Mouse (Mus musculus): ENCODE data around the gene Gm26920. TPM values are rescaled to one million over a fixed set of nuclear protein-coding genes. Genes with fewer than 3 reads are reported as not detected.

Gm26920 gene
- polyA plus RNA-seq, 1 experiment from 2014 or later = 1.9 TPM

DNA sequence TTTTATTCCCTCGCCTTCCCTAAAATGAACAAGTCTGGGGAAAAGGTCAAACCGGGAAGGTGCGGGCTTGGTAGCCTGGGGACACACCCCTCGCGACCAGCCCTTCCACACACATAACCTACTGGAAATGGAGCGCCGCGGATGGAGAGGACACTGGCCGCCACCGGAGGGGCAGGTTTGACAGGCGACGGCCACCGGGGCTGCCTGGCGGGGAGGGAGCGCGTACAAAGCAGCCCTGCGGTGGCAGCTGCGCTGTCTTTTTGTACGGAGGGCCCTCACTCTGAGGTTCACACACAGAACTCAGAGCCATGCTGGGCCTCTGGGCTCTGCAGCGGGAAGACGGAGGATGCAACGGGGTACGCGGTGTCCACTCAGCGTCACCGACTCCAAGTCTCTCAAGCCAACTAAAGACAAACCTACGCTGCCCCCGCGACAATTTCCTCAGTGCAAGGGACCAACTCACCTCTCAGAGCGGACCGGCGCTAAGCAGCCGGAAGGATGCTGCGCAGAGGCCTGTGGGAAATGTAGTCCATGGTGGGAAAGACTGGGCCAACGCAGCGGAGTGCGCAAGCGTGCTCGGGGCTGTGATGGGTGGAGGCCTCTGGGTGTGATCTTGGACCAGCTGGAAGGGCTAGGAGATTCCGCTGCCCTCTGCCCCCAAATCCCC lies 39.2 kb downstream of the Gm26920 start, which contains the start of gene Zfp14:
Gene Zfp14, minus strand, starts transcription at position 499 of the 667 bp plus-strand sequence.
- ATAC-seq (ENCODE audit: low FRiP score) = peak; percentile 98
- H3K27ac ChIP-seq (replicated peaks) = peak within 1 kb of the TSS; percentile 83
- WGBS = under 1% methylated on average over 40 of the region's 40 CpGs
- H3K4me2 ChIP-seq = peak within 1 kb of the TSS; percentile 63
- no peaks in the 10 kb centered on the region for H3K27me3 ChIP-seq (replicated peaks)
- peak within 1 kb of the TSS; percentile 56 for H3K9ac ChIP-seq (replicated peaks)
- H3K36me3 ChIP-seq = peaks cover 19% of the 10 kb centered on the region
- H3K4me3 ChIP-seq (replicated peaks) = peak within 1 kb of the TSS; percentile 56
- peaks cover 12% of the 10 kb centered on the region for H3K4me1 ChIP-seq
- H3K9me3 ChIP-seq (replicated peaks) = no peaks in the 10 kb centered on the region

DNA sequence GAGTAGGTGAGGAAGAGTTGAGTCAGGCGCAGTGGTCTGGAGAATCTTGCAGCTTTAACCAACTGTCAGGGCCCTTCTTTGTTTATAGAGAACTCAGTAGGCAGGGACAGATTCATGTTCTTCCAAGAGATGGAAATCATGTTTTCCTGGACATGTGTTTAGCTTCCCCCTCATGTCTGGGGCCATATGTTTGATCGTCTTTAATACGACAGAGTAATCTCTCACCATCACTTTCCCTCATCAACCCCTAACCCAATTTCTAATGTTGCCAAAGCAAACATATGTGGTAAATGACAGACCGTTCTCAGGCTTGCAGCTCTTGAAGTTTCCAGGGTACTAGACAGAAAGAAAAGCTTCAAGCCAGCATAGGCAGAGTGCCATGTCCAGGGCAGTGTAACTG lies 42.1 kb downstream of the Gm26920 start:
- Histone ChIP-seq H3K27me3 (replicated peaks) (no peaks in the 10 kb centered on the region), H3K36me3 (peaks cover 14% of the 10 kb centered on the region; the same call in 1 of the 2 replicates), H3K9ac (replicated peaks) (no peak overlapping the region), H3K4me2 (no peak overlapping the region), H3K27ac (replicated peaks) (no peak overlapping the region), H3K4me3 (replicated peaks) (no peak overlapping the region), H3K4me1 (peaks cover 12% of the 10 kb centered on the region), H3K9me3 (replicated peaks) (no peaks in the 10 kb centered on the region)
- no peak for ATAC-seq (ENCODE audit: low FRiP score)
- WGBS = 94% methylated on average over 4 of the region's 4 CpGs

DNA sequence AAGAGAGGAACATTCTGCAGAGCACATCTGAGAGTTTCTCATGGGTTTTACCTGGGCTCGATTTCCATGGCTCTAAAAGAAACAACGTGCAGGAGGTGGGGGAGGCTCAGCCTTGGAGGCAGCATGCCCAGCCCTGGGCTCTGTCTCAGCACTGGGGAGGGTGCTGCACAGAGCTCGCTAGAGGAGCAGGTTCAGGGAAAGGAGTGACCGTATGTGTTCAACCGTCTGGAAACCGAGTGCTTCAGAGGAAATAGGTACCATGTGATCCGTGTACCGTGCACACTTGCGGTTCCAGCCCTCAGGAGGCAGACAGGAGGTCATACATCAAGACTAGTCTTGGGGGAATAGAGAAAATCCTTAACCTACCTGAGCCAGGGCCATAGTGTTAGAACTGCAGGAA lies 45.9 kb downstream of the Gm26920 start:
- Histone ChIP-seq H3K4me1 (no peaks in the 10 kb centered on the region), H3K27ac (replicated peaks) (no peak overlapping the region), H3K9ac (replicated peaks) (no peak overlapping the region), H3K27me3 (replicated peaks) (no peaks in the 10 kb centered on the region), H3K9me3 (replicated peaks) (no peaks in the 10 kb centered on the region), H3K36me3 (peaks cover 41% of the 10 kb centered on the region), H3K4me2 (no peak overlapping the region), H3K4me3 (replicated peaks) (no peak overlapping the region)
- 66% methylated on average over 9 of the region's 9 CpGs for WGBS
- no peak for ATAC-seq (ENCODE audit: low FRiP score)

DNA sequence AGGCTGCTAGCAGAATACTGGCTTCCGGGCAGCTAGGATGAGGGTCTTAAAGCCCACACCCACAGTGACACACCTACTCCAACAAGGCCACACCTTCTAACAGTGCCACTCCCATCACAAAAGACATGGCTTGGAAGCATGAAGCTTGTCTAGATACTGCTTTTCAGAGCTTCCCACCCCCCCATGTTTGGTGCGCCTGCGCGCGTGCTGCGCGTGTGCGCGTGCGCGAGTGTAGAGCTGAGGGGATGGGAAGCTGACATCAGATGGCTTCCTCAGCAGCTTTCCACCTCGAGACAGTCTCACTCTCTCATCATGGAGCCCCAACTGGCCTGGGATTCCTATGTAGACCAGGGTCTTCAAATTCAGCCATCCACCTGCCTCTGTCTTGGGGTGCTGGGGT lies 55.9 kb downstream of the Gm26920 start:
- no peak for ATAC-seq (ENCODE audit: low FRiP score)
- H3K9ac ChIP-seq (replicated peaks) = no peak overlapping the region
- no peak overlapping the region for H3K27ac ChIP-seq (replicated peaks)
- H3K4me1 ChIP-seq = no peaks in the 10 kb centered on the region
- no peaks in the 10 kb centered on the region for H3K27me3 ChIP-seq (replicated peaks)
- H3K36me3 ChIP-seq = peaks cover 31% of the 10 kb centered on the region
- no peaks in the 10 kb centered on the region for H3K9me3 ChIP-seq (replicated peaks)
- H3K4me3 ChIP-seq (replicated peaks) = no peak overlapping the region
- 95% methylated on average over 12 of the region's 12 CpGs for WGBS
- H3K4me2 ChIP-seq = no peak overlapping the region

DNA sequence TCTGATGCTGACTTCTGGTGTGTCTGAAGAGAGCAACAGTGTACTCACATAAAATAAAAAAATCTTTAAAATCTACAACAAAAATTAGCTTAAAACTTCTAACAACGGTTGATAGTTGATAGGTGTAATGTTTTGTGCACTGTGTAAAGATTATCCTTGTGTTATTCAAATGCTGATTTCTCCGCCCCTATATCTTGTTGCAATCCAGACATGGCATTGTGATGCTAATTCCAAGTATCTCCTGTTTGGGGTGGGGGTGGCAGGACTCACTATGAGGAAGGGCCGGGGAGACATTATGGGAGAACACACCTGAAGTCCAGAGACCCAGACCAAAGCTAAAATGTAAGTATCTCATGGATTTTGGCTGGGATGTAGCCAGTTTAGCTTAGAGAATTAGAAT lies 58.8 kb downstream of the Gm26920 start:
- Histone ChIP-seq H3K9me3 (replicated peaks) (no peaks in the 10 kb centered on the region), H3K36me3 (peaks cover 8% of the 10 kb centered on the region; the same call in 1 of the 2 replicates), H3K4me3 (replicated peaks) (no peak overlapping the region), H3K4me1 (no peaks in the 10 kb centered on the region), H3K27me3 (replicated peaks) (no peaks in the 10 kb centered on the region), H3K9ac (replicated peaks) (no peak overlapping the region), H3K4me2 (no peak overlapping the region), H3K27ac (replicated peaks) (no peak overlapping the region)
- WGBS = 75% methylated on average over 3 of the region's 3 CpGs
- no peak for ATAC-seq (ENCODE audit: low FRiP score)

DNA sequence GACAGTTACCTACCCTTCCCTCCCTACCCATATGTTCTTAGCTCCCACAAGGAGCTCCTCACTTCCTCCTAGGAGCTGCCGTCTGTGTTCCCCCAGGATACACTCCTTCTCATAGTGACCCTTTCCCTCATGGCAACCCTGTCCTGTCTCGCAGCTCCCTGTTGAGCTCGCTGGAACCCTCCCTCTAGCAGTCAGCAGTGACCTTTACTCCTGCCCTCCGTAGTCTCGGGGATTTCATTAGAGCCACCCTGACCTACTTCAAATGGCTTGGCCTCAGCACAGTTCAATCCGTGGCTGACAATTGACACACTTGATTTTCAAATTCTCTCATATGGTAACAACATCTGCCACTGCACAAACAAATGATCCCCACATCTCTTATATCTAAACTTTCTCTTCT lies 59.5 kb downstream of the Gm26920 start:
- peaks cover 9% of the 10 kb centered on the region; the same call in 1 of the 2 replicates for H3K36me3 ChIP-seq
- no peaks in the 10 kb centered on the region for H3K9me3 ChIP-seq (replicated peaks)
- no peaks in the 10 kb centered on the region for H3K4me1 ChIP-seq
- no peak overlapping the region for H3K27ac ChIP-seq (replicated peaks)
- no peak overlapping the region for H3K4me3 ChIP-seq (replicated peaks)
- no peaks in the 10 kb centered on the region for H3K27me3 ChIP-seq (replicated peaks)
- 44% methylated on average over 6 of the region's 6 CpGs for WGBS
- ATAC-seq (ENCODE audit: low FRiP score) = no peak
- no peak overlapping the region for H3K9ac ChIP-seq (replicated peaks)
- no peak overlapping the region for H3K4me2 ChIP-seq

DNA sequence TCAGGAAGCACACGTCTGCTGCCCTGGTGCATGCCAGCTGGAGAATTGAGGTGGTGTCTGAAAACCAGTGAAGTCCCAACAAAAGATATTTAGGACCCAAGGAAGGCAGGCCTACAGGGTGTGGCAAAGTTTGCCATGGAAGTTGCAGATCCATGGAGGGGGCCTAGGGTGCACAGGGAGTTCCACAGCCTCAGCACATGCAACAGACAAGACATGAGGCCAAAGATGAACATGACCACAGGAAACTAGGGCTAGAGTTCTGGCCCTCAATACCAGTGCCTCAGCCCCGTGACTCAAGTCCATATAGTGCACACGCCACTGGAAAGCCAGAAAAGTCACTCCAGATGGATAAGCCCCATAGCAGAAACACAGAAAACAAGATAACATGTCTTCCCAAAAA lies 61.6 kb downstream of the Gm26920 start:
- H3K36me3 ChIP-seq = peaks cover 28% of the 10 kb centered on the region
- no peaks in the 10 kb centered on the region for H3K27me3 ChIP-seq (replicated peaks)
- no peak overlapping the region for H3K27ac ChIP-seq (replicated peaks)
- no peak overlapping the region for H3K4me3 ChIP-seq (replicated peaks)
- H3K4me1 ChIP-seq = no peaks in the 10 kb centered on the region
- no peak overlapping the region for H3K9ac ChIP-seq (replicated peaks)
- 93% methylated on average over 3 of the region's 3 CpGs for WGBS
- no peak for ATAC-seq (ENCODE audit: low FRiP score)
- H3K9me3 ChIP-seq (replicated peaks) = no peaks in the 10 kb centered on the region
- H3K4me2 ChIP-seq = no peak overlapping the region

DNA sequence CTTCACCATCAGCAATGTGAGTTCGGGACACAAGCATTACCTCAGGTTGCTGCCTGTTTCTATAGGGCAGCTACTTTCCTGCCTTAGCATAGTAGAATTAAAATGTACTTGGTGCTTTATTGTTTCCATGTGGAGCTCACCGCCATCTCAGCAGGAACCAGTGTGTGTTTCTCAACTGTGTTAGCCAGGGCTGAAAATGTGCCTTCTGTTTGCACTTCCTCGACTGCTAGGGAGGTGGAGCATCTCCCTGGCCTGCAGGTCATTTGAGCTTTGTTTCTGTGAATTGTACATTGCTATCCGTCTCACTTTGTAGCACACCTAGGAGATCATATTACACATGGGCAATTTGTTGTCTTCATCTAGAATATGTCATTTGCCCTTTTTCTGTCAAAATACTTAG lies 62.9 kb downstream of the Gm26920 start:
- 67% methylated on average over 4 of the region's 4 CpGs for WGBS
- H3K27ac ChIP-seq (replicated peaks) = no peak overlapping the region

DNA sequence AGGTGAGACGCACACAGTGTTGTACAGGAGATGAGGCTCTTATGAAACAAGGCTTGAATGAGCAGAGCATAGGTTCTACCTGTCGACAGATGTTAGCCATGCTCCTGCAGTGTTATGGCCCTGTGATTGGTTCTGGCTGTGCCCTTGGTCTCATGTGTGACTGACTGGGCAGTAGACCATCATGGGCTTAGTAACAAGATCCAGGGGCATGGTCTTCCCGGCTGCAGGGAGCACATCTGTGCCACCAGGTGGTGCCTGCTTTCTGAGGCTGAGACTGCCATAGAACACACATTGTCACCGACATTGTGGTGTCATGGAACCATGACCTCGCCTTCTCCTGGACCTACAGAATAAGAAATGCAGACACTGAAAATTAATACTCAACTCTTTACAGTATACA lies 64.9 kb downstream of the Gm26920 start:
- WGBS = 79% methylated on average over 5 of the region's 5 CpGs
- no peak overlapping the region for H3K4me2 ChIP-seq
- H3K4me1 ChIP-seq = no peaks in the 10 kb centered on the region
- peaks cover 50% of the 10 kb centered on the region for H3K36me3 ChIP-seq
- H3K4me3 ChIP-seq (replicated peaks) = no peak overlapping the region
- H3K9me3 ChIP-seq (replicated peaks) = no peaks in the 10 kb centered on the region
- no peak overlapping the region for H3K27ac ChIP-seq (replicated peaks)
- H3K27me3 ChIP-seq (replicated peaks) = no peaks in the 10 kb centered on the region
- no peak overlapping the region for H3K9ac ChIP-seq (replicated peaks)
- ATAC-seq (ENCODE audit: low FRiP score) = no peak

More for the DNA sequence above, 62.9 kb downstream of the Gm26920 start:
- no peaks in the 10 kb centered on the region for H3K9me3 ChIP-seq (replicated peaks)
- H3K9ac ChIP-seq (replicated peaks) = no peak overlapping the region
- H3K27me3 ChIP-seq (replicated peaks) = no peaks in the 10 kb centered on the region
- H3K4me1 ChIP-seq = no peaks in the 10 kb centered on the region
- H3K4me3 ChIP-seq (replicated peaks) = no peak overlapping the region
- no peak for ATAC-seq (ENCODE audit: low FRiP score)
- H3K36me3 ChIP-seq = peaks cover 41% of the 10 kb centered on the region
- H3K4me2 ChIP-seq = no peak overlapping the region

DNA sequence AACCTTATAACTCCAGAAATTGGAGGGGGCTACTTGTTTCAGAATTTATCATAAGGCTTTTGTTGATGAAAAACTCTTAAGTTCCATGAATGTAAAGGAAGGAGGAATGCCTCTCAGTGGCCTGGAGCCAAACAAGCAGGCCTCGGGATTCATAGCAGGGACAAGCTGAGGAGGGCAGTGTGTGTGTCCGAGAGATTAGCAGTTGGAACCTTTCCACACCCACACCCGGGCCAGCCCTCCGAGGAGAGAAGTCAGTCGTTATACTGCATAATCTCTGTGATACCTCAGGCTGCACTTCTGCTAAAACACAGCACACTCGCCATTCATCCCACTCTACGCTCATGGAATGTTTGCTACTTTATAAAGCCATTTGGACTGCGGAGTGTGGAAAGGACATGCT lies 66.4 kb downstream of the Gm26920 start:
- ATAC-seq (ENCODE audit: low FRiP score) = no peak
- Histone ChIP-seq H3K36me3 (peaks cover 61% of the 10 kb centered on the region), H3K4me2 (no peak overlapping the region), H3K4me1 (no peaks in the 10 kb centered on the region), H3K27ac (replicated peaks) (no peak overlapping the region), H3K9ac (replicated peaks) (no peak overlapping the region), H3K27me3 (replicated peaks) (no peaks in the 10 kb centered on the region), H3K4me3 (replicated peaks) (no peak overlapping the region), H3K9me3 (replicated peaks) (no peaks in the 10 kb centered on the region)
- WGBS = 90% methylated on average over 8 of the region's 8 CpGs

DNA sequence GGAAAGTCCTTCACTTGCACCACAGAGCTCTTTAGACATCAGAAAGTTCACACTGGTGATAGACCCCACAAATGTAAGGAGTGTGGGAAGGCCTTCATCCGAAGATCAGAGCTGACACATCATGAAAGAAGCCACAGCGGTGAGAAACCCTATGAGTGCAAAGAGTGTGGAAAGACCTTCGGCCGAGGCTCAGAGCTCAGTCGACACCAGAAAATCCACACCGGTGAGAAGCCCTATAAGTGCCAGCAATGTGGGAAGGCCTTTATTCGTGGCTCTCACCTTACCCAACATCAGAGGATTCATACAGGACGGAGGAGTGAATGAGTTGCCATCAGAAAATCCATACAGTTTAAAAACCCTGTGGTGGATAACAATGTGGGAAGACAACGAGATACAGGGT lies 66.9 kb downstream of the Gm26920 start:
- Histone ChIP-seq H3K4me2 (no peak overlapping the region), H3K4me3 (replicated peaks) (no peak overlapping the region), H3K9me3 (replicated peaks) (no peaks in the 10 kb centered on the region), H3K27me3 (replicated peaks) (no peaks in the 10 kb centered on the region), H3K27ac (replicated peaks) (no peak overlapping the region), H3K9ac (replicated peaks) (no peak overlapping the region), H3K36me3 (peaks cover 62% of the 10 kb centered on the region), H3K4me1 (no peaks in the 10 kb centered on the region)
- WGBS = 92% methylated on average over 9 of the region's 9 CpGs
- ATAC-seq (ENCODE audit: low FRiP score) = no peak

DNA sequence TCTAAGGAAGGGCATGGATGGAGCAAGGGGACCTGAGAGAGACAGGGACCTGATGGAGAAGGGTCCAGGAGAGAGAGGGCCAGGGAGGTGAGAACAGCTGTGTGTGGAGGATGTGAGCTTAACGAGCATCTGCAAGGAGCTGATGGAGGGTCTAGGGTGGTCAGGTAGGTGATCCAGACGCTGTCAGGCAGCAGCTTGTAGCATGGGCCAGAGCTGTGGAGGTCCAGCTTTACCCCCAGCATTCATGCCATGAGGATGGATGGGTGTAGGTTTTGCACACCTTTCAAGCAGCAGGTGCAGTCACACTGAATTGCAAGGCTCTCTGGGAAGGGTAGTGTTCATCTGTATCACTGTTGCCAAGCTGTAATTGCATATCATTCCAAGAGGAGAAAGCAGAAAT lies 70.7 kb downstream of the Gm26920 start:
- Histone ChIP-seq H3K27me3 (replicated peaks) (no peaks in the 10 kb centered on the region), H3K9ac (replicated peaks) (no peak overlapping the region), H3K4me3 (replicated peaks) (no peak overlapping the region), H3K4me2 (no peak overlapping the region), H3K4me1 (no peaks in the 10 kb centered on the region), H3K36me3 (peaks cover 78% of the 10 kb centered on the region), H3K9me3 (replicated peaks) (no peaks in the 10 kb centered on the region), H3K27ac (replicated peaks) (no peak overlapping the region)
- no peak for ATAC-seq (ENCODE audit: low FRiP score)
- WGBS = 98% methylated on average over 2 of the region's 2 CpGs

Data from neural tube, embryonic 15.5 days (tissue).